Mouse (Mus musculus) stomach, embryonic 16.5 days (tissue): ENCODE measurements around the gene Vmn1r82. TPM values are rescaled to one million over a fixed set of nuclear protein-coding genes. Genes with fewer than 3 reads are reported as not detected.

Source experiments
- ATAC-seq: fragments of 200-750 bp; cut with Nextera tagmentation; 2 replicates; pipeline ENCODE4 v1.8.0; 2017; ENCODE audit warnings: moderate number of reproducible peaks, moderate TSS enrichment; ENCODE audit not compliant: insufficient read depth, low FRiP score
- H3K27ac ChIP-seq: fragments of 300-500 bp; sonication (generic); 2 replicates; pipeline ENCODE4 v1.5.1; 2014; ENCODE audit warnings: low read length
- H3K27me3 ChIP-seq: fragments of 300-500 bp; sonication (generic); 2 replicates; pipeline ENCODE4 v1.6.1; 2014; ENCODE audit warnings: low read length, control low read depth, mixed read lengths; ENCODE audit not compliant: control insufficient read depth, insufficient read depth
- H3K36me3 ChIP-seq: fragments of 300-500 bp; sonication (generic); 2 replicates; pipeline ENCODE4 v1.6.1; 2014; ENCODE audit warnings: low read length; ENCODE audit not compliant: control insufficient read depth, insufficient read depth
- H3K4me1 ChIP-seq: fragments of 300-500 bp; sonication (generic); 2 replicates; pipeline ENCODE4 v1.6.1; 2014; ENCODE audit warnings: low read length, control low read depth, mixed read lengths; ENCODE audit not compliant: control insufficient read depth, insufficient read depth
- H3K4me2 ChIP-seq: fragments of 300-500 bp; sonication (generic); 2 replicates; pipeline ENCODE4 v1.6.1; 2014; ENCODE audit warnings: low read depth, low read length, mixed read lengths
- H3K4me3 ChIP-seq: fragments of 300-500 bp; sonication (generic); replicated peaks from 2 replicates; pipeline ENCODE4 v1.5.1; 2014; ENCODE audit warnings: mild to moderate bottlenecking, low read length
- H3K9ac ChIP-seq: fragments of 300-500 bp; sonication (generic); 2 replicates; pipeline ENCODE4 v1.6.1; 2014; ENCODE audit warnings: low read length
- H3K9me3 ChIP-seq: fragments of 300-500 bp; sonication (generic); replicated peaks from 2 replicates; pipeline ENCODE4 v1.6.1; 2016; ENCODE audit warnings: low read length, control low read depth; ENCODE audit not compliant: control insufficient read depth
- WGBS: fragments of 180-500 bp; shearing (Covaris S2); extraction: QIAGEN DNeasy Blood & Tissue Kit; methylation state at CpG from one replicate; pipeline ENCODE4 v1.1.7; 2014; 5-methylcytosine and 5-hydroxymethylcytosine counted together
- polyA plus RNA-seq: library from polyadenylated mRNA; unstranded; fragments of >200 nt; fragmentation: Nextera tagmentation; extraction: Ambion mirVana; gene quantifications from 2 replicates; pipeline ENCODE4 v1.2.1, GENCODE M21; 2015

Vmn1r82 gene
- not detected in 2 replicates for polyA plus RNA-seq

DNA sequence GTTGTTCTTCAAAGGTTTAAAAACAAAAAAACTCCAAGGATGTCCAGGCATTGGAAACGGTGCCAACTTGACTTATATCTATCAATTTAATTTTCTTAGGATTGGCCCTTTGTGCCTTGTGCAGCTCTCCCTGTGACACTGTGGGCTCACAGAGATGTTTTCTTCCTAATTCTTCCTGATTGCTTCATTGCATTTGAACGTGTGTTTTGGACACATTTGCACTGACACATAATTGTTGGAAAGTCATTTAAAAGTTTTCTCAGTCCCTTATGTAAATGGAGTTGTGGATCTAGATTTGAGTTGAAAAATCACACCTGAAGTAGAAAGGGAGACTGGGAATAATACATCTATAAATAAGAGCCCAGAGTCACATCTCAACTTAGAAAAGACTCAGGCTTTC, at the start of gene Vmn1r82:
Gene Vmn1r82, plus strand, starts transcription at position 301 of the 400 bp plus-strand sequence.
- H3K4me2 ChIP-seq, result no peak within 1 kb of the TSS
- H3K4me3 ChIP-seq, result no peak within 1 kb of the TSS
- no peak within 1 kb of the TSS for H3K27ac ChIP-seq
- no peaks in the 10 kb centered on the region for H3K36me3 ChIP-seq
- H3K4me1 ChIP-seq, result no peaks in the 10 kb centered on the region
- no peaks in the 10 kb centered on the region for H3K27me3 ChIP-seq
- 0 out of 2 replicates have a peak, but pooled peaks cover under 1% of the 10 kb centered on the region for H3K9me3 ChIP-seq
- H3K9ac ChIP-seq, result no peak within 1 kb of the TSS
- ATAC-seq, result no peak
- 57% methylated on average over 2 of the region's 2 CpGs for WGBS

DNA sequence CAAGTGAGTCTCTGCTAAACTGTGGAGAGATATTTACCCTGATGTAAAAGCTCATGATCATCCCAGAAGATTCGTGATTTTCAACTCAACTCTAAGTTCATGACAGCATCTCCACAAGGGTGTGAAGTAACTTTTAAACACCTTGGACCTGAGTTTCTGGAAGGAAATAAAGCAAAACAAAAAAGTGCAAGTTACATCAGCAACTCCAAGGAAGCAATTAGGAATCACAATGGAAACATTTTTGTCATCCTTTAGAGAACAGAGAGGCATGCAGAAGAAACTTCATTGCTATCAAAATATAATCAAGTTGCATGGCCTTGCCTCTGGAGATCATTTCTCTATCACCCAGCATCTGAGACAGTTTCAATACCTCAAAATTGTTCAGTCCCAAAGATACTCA, 32.1 kb upstream of the Vmn1r82 start, which contains the start of gene Vmn1r81:
Gene Vmn1r81, minus strand, starts transcription at position 101 of the 400 bp plus-strand sequence.
- H3K27ac ChIP-seq, result no peak within 1 kb of the TSS
- H3K4me1 ChIP-seq, result no peaks in the 10 kb centered on the region
- no peaks in the 10 kb centered on the region for H3K27me3 ChIP-seq
- H3K4me3 ChIP-seq, result no peak within 1 kb of the TSS
- no peaks in the 10 kb centered on the region for H3K9me3 ChIP-seq
- H3K4me2 ChIP-seq, result no peak within 1 kb of the TSS
- no peaks in the 10 kb centered on the region for H3K36me3 ChIP-seq
- no peak for ATAC-seq
- no peak within 1 kb of the TSS for H3K9ac ChIP-seq
- 74% methylated on average over 1 of the region's 1 CpGs for WGBS

DNA sequence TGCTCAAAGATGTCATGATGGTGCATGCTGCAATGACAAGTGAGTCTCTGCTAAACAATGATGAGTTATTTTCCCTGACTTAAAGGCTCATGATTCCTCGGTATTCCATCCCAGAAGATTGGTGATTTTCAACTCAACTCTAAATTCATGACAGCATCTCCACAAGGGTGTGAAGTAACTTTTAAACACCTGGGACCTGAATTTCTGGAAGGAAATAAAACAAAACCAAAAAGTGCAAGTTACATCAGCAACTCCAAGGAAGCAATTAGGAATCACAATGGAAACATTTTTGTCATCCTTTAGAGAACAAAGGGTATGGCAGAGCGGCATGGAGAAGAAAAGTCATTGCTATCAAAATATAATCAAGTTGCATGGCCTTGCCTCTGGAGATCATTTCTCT, 29.2 kb downstream of the Vmn1r82 start, which contains the start of gene Vmn1r83:
Gene Vmn1r83, minus strand, starts transcription at position 101 of the 400 bp plus-strand sequence.
- WGBS, result 82% methylated on average over 2 of the region's 2 CpGs
- no peak within 1 kb of the TSS for H3K4me2 ChIP-seq
- H3K4me1 ChIP-seq, result no peaks in the 10 kb centered on the region
- H3K27ac ChIP-seq, result no peak within 1 kb of the TSS
- H3K9me3 ChIP-seq, result no peaks in the 10 kb centered on the region
- H3K9ac ChIP-seq, result no peak within 1 kb of the TSS
- no peaks in the 10 kb centered on the region for H3K36me3 ChIP-seq
- H3K4me3 ChIP-seq, result no peak within 1 kb of the TSS
- ATAC-seq, result no peak
- H3K27me3 ChIP-seq, result no peaks in the 10 kb centered on the region

Other genes starting within 250 kb of the Vmn1r82 start
- gene Vmn1r78, start 150.2 kb upstream of the Vmn1r82 start, polyA plus RNA-seq, result not detected in 2 replicates
- gene Vmn1r79, start 129.2 kb upstream of the Vmn1r82 start, polyA plus RNA-seq, result not detected in 2 replicates
- gene Vmn1r80, start 111.1 kb upstream of the Vmn1r82 start, polyA plus RNA-seq, result not detected in 2 replicates
- not detected in 2 replicates for gene Vmn1r81, start 32.2 kb upstream of the Vmn1r82 start, polyA plus RNA-seq
- gene Vmn1r83, start 29.1 kb downstream of the Vmn1r82 start, polyA plus RNA-seq, result not detected in 2 replicates
- gene Vmn1r84, start 68.8 kb downstream of the Vmn1r82 start, polyA plus RNA-seq, result not detected in 2 replicates
- gene Zfp551, start 122.3 kb downstream of the Vmn1r82 start, polyA plus RNA-seq, result 3.9 and 4.1 TPM in 2 replicates
- gene Zfp606, start 177.9 kb downstream of the Vmn1r82 start, polyA plus RNA-seq, result 16.6 and 16.8 TPM in 2 replicates
- not detected in 2 replicates for gene 2900092C05Rik, start 212.1 kb downstream of the Vmn1r82 start, polyA plus RNA-seq